Mouse (Mus musculus): ENCODE results near the gene Dnah14. TPM values are rescaled to one million over a fixed set of nuclear protein-coding genes. Genes with fewer than 3 reads are reported as not detected.

Gene Dnah14
- polyA plus RNA-seq, 1 experiment from 2014 or later: 2.7 TPM

- Histone ChIP-seq H3K4me3 (ENCODE audit: low read depth, low read length) (no peak overlapping the region), H3K36me3 (replicated peaks; ENCODE audit: insufficient read depth, low read length) (no peaks in the 10 kb centered on the region), H3K4me2 (ENCODE audit: low read depth, low read length) (no peak overlapping the region), H3K27ac (ENCODE audit: low read depth) (no peak overlapping the region), H3K9ac (replicated peaks) (no peak overlapping the region), H3K27me3 (ENCODE audit: insufficient read depth, low read length) (no peaks in the 10 kb centered on the region), H3K9me3 (ENCODE audit: low read length) (no peaks in the 10 kb centered on the region), H3K4me1 (ENCODE audit: insufficient read depth) (no peaks in the 10 kb centered on the region)
- TF ChIP-seq EP300 (IDR thresholded peaks at IDR 0.05; ENCODE audit: low read depth) (no peak), CTCF (IDR thresholded peaks at IDR 0.05; ENCODE audit: low read depth) (no peak)
- no peak for ATAC-seq
- DNase-seq: no peak
- WGBS (ENCODE audit: insufficient replicate concordance): 57% methylated on average over 8 of the region's 8 CpGs
Observed at GRCm38 (mm10) chr1:181583152-181583551, 6.8 kb downstream of the Dnah14 start.

- Histone ChIP-seq H3K27ac (ENCODE audit: low read depth) (no peak overlapping the region), H3K9ac (replicated peaks) (no peak overlapping the region), H3K9me3 (ENCODE audit: low read length) (no peaks in the 10 kb centered on the region), H3K4me3 (ENCODE audit: low read depth, low read length) (no peak overlapping the region), H3K4me2 (ENCODE audit: low read depth, low read length) (no peak overlapping the region), H3K36me3 (replicated peaks; ENCODE audit: insufficient read depth, low read length) (no peaks in the 10 kb centered on the region), H3K27me3 (ENCODE audit: insufficient read depth, low read length) (no peaks in the 10 kb centered on the region), H3K4me1 (ENCODE audit: insufficient read depth) (no peaks in the 10 kb centered on the region)
- WGBS (ENCODE audit: insufficient replicate concordance): 74% methylated on average over 6 of the region's 6 CpGs
- no peak for TF ChIP-seq CTCF (IDR thresholded peaks at IDR 0.05; ENCODE audit: low read depth)
- no peak for TF ChIP-seq EP300 (IDR thresholded peaks at IDR 0.05; ENCODE audit: low read depth)
- DNase-seq (no peak), ATAC-seq (no peak)
Observed at GRCm38 (mm10) chr1:181589116-181589515, 12.8 kb downstream of the Dnah14 start.

GRCm38 (mm10) chr1:181599376-181599775 is 23.0 kb downstream of the Dnah14 start:
- Histone ChIP-seq H3K27ac (ENCODE audit: low read depth) (no peak overlapping the region), H3K4me1 (ENCODE audit: insufficient read depth) (no peaks in the 10 kb centered on the region), H3K9ac (replicated peaks) (no peak overlapping the region), H3K27me3 (ENCODE audit: insufficient read depth, low read length) (no peaks in the 10 kb centered on the region), H3K9me3 (ENCODE audit: low read length) (no peaks in the 10 kb centered on the region), H3K36me3 (replicated peaks; ENCODE audit: insufficient read depth, low read length) (no peaks in the 10 kb centered on the region), H3K4me3 (ENCODE audit: low read depth, low read length) (no peak overlapping the region), H3K4me2 (ENCODE audit: low read depth, low read length) (no peak overlapping the region)
- DNase-seq (no peak), ATAC-seq (no peak)
- WGBS (ENCODE audit: insufficient replicate concordance): 48% methylated on average over 4 of the region's 4 CpGs
- no peak for TF ChIP-seq CTCF (IDR thresholded peaks at IDR 0.05; ENCODE audit: low read depth)
- TF ChIP-seq EP300 (IDR thresholded peaks at IDR 0.05; ENCODE audit: low read depth): no peak

- no peak overlapping the region for H3K9ac ChIP-seq (replicated peaks)
Observed at GRCm38 (mm10) chr1:181611118-181611517, 34.8 kb downstream of the Dnah14 start.

DNA sequence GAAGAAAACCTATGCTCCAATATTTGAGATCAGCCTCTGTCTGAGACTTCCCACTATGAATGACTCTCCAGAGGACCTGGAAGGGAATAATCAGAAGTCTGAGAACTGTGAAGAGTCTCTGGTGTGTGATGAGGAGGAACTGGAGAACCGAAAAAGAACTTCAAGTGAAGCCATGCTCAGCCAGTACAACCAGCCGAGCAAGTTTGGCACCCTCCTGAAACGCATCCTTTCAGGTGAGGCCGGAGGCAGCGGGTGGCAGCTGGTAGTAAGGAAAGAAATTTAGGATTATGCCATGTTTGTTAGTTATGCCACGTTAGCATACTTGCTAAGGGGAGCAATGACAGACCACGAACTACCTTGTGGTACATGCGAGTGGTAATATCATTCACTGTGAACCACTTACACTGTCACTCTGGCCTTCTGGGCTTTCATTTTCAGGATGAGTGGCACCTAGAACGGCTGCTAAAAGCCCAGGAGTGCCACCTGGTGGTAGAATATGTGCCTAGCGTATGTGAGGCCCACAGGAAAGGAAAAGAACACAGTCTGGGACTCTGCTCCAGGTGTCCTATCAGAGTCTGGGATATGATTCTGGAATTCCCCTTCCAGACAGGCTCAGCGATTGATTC is 39.6 kb downstream of the Dnah14 start:
- Histone ChIP-seq H3K4me2 (ENCODE audit: low read depth, low read length) (no peak overlapping the region), H3K27ac (ENCODE audit: low read depth) (no peak overlapping the region), H3K4me3 (ENCODE audit: low read depth, low read length) (no peak overlapping the region), H3K36me3 (replicated peaks; ENCODE audit: insufficient read depth, low read length) (no peaks in the 10 kb centered on the region), H3K4me1 (ENCODE audit: insufficient read depth) (no peaks in the 10 kb centered on the region), H3K9ac (replicated peaks) (no peak overlapping the region), H3K27me3 (ENCODE audit: insufficient read depth, low read length) (no peaks in the 10 kb centered on the region), H3K9me3 (ENCODE audit: low read length) (no peaks in the 10 kb centered on the region)
- TF ChIP-seq EP300 (IDR thresholded peaks at IDR 0.05; ENCODE audit: low read depth) (no peak), CTCF (IDR thresholded peaks at IDR 0.05; ENCODE audit: low read depth) (peak; percentile 86)
- WGBS (ENCODE audit: insufficient replicate concordance): 38% methylated on average over 11 of the region's 11 CpGs
- peak; percentile 65 for DNase-seq
- peak; percentile 40; the same call in 1 of the 2 replicates for ATAC-seq

More at GRCm38 (mm10) chr1:181611118-181611517, 34.8 kb downstream of the Dnah14 start:
- Histone ChIP-seq H3K27ac (ENCODE audit: low read depth) (no peak overlapping the region), H3K4me1 (ENCODE audit: insufficient read depth) (no peaks in the 10 kb centered on the region), H3K4me3 (ENCODE audit: low read depth, low read length) (no peak overlapping the region), H3K9me3 (ENCODE audit: low read length) (no peaks in the 10 kb centered on the region), H3K4me2 (ENCODE audit: low read depth, low read length) (no peak overlapping the region), H3K27me3 (ENCODE audit: insufficient read depth, low read length) (no peaks in the 10 kb centered on the region), H3K36me3 (replicated peaks; ENCODE audit: insufficient read depth, low read length) (no peaks in the 10 kb centered on the region)
- no peak for ATAC-seq
- 67% methylated on average over 3 of the region's 3 CpGs for WGBS (ENCODE audit: insufficient replicate concordance)
- TF ChIP-seq EP300 (IDR thresholded peaks at IDR 0.05; ENCODE audit: low read depth): no peak
- TF ChIP-seq CTCF (IDR thresholded peaks at IDR 0.05; ENCODE audit: low read depth): no peak
- DNase-seq: no peak

GRCm38 (mm10) chr1:181617332-181617731 is 41.0 kb downstream of the Dnah14 start:
- no peak overlapping the region for H3K27ac ChIP-seq (ENCODE audit: low read depth)
- peak; percentile 64 for DNase-seq
- H3K9me3 ChIP-seq (ENCODE audit: low read length): no peaks in the 10 kb centered on the region
- H3K27me3 ChIP-seq (ENCODE audit: insufficient read depth, low read length): no peaks in the 10 kb centered on the region
- no peak overlapping the region for H3K4me2 ChIP-seq (ENCODE audit: low read depth, low read length)
- ATAC-seq: no peak
- peak; percentile 77 for TF ChIP-seq CTCF (IDR thresholded peaks at IDR 0.05; ENCODE audit: low read depth)
- no peak for TF ChIP-seq EP300 (IDR thresholded peaks at IDR 0.05; ENCODE audit: low read depth)
- WGBS (ENCODE audit: insufficient replicate concordance): 47% methylated on average over 5 of the region's 5 CpGs
- H3K4me1 ChIP-seq (ENCODE audit: insufficient read depth): no peaks in the 10 kb centered on the region
- H3K9ac ChIP-seq (replicated peaks): no peak overlapping the region
- H3K4me3 ChIP-seq (ENCODE audit: low read depth, low read length): no peak overlapping the region
- no peaks in the 10 kb centered on the region for H3K36me3 ChIP-seq (replicated peaks; ENCODE audit: insufficient read depth, low read length)
